Mouse (Mus musculus) lung, postnatal 14 days (tissue): ENCODE results near the gene Cdk11b.
A peak's percentile ranks its signal among the peaks of the same experiment; 100 is the strongest.
"Not testable (repeated sequence)": the region's sequence is repeated elsewhere in the genome, so short reads cannot be mapped to it uniquely, and the experiment has no call there.

Source experiments
- DNase-seq: peaks from one replicate; pipeline ENCODE4 v3.0.0; 2021

Cdk11b gene

GRCm38 (mm10) chr4:155606825-155607224 is 17.8 kb upstream of the Cdk11b start:
- no peak for DNase-seq

- DNase-seq, result no peak
Observed at GRCm38 (mm10) chr4:155611860-155612259, 12.8 kb upstream of the Cdk11b start.

DNA sequence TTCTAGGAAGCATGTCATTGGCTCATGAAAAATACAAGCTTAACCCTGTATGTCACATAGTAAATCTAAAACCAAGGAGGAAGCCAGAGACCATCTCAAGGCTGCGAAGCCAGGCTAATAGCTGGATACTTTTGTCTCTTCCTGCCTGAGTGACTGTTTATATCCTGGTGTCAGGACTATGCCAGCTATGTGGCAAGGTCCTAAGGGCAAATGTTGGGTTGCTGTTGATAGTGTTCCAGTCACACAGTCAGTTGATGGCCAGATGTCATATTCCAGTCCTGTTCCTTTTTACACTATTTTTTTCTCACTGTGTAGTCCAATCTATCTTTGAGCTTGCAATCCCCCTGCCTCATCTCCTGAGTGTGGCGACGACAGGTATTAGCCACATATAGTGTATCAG is 11.4 kb upstream of the Cdk11b start:
- no peak for DNase-seq

GRCm38 (mm10) chr4:155618321-155618720 is 6.3 kb upstream of the Cdk11b start:
- DNase-seq, result no peak

DNA sequence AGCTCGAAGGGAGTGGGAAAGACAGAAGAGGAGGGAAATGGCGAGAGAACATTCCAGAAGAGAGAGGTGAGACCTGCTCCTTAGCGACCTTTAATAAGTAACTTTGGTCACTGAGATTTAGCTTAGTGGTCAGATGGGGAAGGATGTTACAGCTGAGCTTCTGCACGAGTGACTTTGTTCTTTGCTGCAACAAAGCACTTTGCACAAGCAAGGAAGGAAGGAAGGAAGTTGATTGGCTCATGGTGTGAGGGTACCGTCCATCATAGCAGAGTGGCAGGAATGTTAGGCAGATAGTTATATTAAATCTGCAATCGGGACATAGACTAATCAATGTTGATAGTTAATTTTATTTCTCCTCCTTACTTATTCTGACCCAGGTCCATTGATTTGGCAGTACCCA is 5.6 kb downstream of the Cdk11b start:
- DNase-seq, result no peak

- no peak for DNase-seq
Observed at GRCm38 (mm10) chr4:155635766-155636499, 11.3 kb downstream of the Cdk11b start.

- no peak for DNase-seq
Observed at GRCm38 (mm10) chr4:155643531-155643930, 18.9 kb downstream of the Cdk11b start.

GRCm38 (mm10) chr4:155645308-155645707 is 20.7 kb downstream of the Cdk11b start, which contains the start of gene Gm10563:
Gm10563 (minus strand) TSS chr4:155645408.
- DNase-seq, result not testable (repeated sequence)

DNA sequence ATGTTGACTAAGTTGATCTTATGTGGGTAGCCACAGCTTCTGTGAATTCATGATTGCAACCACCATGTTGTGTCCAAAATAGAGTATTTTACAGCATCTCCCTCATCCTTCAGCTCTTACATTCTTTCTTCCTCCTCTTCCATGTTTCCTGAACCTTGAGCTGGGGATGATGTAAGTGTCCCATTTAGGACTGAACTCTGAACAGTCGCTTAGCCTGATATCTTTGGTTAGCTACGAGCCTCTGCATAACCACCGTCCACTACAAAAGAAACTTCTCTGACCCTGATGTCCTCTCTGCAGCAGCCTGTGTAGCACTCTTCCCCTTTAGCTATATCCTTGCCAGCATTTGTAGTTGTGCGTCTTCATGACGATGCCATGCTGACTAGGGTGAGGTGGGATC is 21.1 kb downstream of the Cdk11b start:
- DNase-seq, result no peak

- no peak for DNase-seq
Observed at GRCm38 (mm10) chr4:155649355-155649754, 24.7 kb downstream of the Cdk11b start.

DNA sequence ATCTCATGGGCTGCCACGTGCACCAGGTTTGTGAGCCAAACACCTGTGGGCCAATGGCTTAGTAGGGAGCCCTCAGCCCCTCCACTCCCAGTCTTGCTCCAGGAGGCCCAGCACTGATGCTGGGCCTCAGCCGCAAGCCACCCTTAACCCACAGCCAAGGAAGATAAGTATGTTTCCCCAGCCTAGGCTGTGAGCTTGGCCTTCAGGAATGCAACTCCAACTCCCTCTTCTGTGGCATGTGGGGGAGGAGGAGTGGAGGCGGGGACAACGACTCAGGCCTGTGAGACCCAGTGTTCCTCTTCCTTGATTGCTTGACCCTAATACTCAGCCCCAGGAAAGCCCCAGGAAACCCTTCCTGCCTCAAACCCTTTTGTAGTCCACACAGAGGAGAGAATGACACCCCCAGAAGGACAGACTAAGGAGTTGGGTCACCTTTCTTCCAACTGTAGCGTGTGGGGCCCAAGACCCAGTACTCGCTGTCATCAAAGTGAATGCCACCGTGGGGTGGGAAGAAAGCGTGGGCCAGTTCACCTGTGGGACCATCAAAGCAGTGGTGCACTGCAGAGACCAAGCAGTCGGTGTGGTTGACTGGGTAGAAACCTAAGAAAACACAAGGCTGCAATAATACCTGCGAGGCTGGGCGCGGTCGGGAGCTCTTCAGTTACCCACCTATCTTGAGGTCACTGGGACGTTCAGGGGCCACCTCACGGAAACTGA is 27.1 kb downstream of the Cdk11b start:
- peak; percentile 37 for DNase-seq

DNA sequence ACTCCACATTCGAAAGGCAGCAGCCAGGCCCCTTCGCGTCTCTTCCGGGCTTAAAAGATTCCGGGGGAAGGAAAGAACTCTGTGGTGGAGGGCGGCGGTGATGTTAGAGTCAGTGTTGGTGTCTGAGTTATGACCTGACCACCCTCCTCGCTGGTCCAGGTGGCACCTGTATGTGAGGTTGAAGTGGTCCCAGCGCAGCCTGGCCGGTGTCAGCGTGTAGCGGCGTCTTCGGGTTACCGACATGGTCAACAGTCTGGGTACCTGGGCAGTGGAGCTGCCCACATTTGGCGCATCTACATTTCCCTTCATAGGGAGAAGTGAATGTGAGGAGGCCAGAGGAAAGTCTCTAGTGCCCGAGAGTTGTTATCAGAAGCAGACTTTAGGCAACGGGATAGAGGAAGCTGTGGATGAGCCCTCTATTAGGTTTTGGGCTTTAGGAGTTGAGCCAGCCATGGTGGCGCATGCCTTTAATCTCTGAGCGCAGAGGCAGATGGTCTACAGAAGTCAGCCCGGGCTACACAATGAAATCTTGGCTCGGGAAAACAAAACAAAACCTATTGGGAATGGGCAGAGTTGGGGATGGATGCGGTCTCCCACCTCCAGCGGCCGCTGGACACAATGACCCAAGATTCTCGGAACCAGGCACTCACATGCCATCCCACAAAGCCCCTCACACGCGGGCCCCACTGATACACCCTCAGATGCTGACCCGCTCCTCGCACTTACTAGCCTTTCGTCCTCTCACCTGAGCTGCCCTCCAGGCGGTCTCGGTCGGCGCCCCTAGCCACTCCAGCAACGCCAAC is 27.8 kb downstream of the Cdk11b start:
- no peak for DNase-seq

- DNase-seq, result peak; percentile 43
Observed at GRCm38 (mm10) chr4:155653086-155653450, 28.4 kb downstream of the Cdk11b start, which contains the start of gene Mmp23. Mmp23 (minus strand) TSS chr4:155653384.

DNA sequence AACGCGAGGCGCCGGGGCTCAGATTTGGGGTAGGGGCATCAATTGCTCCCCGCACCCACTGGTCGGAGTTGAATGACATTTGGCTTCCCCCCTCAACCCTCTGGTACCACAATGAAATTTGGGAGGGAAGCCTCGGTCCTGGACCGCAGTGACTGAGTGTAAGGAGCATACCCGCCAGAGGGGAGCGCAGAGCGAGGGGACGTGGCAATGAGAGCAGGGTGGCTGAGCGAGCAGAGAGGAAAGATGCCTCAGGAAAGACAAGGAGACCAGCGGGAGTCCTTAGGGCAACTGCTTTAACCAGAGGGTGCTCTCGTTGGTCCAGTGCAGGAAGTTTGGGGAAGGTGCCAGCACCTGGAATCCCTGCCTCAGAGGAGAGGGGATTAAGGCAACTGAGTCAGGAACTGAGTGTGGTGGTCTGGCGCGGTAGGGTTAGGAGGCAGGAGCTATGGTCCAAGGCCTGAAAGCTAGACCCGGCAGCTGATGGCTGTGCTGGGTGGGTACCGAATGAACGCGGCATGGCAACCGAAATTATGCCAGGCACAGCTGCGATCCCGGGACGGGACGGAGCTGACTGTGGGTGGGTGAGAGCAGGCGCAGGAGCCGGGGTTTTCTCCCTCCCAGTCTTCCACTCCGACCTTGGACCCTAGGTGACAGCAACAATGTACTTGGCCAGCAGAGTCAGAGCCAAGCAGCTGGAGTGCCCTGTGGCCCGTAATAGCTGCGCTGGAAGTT is 29.0 kb downstream of the Cdk11b start:
- peak; percentile 28 for DNase-seq

DNA sequence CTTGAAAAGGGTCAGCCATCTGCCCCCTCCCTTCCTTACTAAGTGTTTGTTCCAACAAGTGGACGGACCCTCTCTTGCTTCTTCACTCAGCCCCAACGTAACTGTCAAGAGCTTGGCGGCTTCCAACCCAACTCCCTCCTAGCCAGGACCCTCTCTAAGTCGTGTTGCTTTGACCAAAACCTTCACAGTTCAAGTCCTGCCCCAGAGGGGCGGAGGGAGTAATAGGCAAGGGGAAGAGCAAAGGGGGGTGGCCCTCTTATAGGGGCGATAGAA is 29.5 kb downstream of the Cdk11b start:
- DNase-seq, result no peak

DNA sequence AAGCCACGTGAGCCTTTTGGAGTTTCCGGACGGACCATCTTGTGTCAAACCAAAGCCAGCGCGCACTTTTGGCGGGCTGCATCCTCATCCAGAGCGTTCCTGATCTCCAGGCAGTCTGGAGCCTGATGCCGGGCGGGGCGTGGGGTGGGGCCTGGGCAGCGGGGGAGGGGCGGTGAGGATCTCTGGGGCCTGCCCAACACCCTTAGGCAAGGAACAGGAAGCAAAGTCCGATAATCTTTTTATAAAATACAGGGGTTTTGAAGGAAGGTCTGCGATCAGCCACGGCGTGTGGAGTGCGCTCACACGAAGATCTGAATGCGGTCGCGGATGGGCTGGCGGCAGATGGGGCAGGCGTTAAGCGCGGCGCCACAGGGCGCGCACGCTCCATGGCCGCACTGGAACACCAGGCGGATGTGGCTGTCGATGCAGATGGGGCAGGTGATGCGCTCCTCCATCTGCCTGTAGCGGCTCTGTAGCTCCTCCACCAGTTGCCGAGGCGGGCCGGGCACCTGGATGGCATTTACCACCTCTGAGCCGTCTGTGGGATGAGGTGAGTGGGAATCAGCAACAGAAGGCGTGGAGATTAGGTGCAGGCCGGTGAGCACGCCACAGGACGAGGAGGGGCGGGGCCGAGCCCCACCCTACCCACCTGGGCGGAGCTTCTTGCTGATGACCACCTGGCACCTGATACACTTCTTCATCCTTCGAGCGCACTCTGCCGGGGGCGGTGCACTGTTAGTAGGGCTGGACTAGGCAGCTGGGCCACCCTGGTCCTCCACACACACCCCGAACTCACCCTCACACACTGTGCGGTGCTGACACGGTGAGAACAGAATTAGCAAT is 30.0 kb downstream of the Cdk11b start:
- peak; percentile 62 for DNase-seq

GRCm38 (mm10) chr4:155656214-155656751 is 31.6 kb downstream of the Cdk11b start:
- DNase-seq, result no peak

- no peak for DNase-seq
Observed at GRCm38 (mm10) chr4:155658961-155659360, 34.3 kb downstream of the Cdk11b start.

DNA sequence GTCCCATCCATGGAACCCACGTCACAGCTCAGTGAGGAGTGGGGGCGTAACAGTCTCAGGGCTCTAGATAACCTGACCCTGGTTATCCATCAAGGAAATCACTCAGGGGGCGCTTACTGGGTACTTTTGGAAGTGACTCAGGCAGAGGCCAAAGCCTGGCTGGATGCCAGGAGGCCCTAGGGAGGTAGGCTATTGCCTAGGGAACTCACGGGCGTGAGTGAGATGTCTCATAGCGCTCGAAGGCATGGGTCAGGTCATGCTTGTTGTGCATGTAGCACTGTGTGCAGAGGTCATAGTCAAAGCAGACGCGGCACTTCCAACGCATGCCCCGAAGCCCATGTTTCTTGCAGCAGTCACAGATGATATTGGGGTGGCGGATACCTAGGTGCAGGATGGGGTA is 36.0 kb downstream of the Cdk11b start:
- no peak for DNase-seq

DNA sequence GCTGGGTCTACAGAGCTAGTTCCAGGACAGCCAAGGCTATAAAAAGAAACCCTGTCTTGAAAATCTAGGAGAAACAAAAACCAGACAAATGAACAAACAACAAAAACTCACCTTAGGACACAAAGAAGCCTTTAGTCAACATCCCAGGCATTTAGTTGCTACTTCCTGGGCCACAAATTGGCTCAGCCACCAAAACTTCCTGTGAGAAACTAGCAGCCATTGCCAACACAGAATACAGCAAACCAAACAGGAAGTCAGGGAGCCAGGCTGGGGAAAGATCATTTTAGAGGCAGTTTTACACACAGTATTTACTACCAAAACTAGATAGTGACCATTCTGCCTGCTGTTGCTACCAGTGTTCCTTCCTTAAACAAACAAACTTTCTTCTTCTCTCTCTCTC is 42.2 kb downstream of the Cdk11b start:
- DNase-seq, result no peak

DNA sequence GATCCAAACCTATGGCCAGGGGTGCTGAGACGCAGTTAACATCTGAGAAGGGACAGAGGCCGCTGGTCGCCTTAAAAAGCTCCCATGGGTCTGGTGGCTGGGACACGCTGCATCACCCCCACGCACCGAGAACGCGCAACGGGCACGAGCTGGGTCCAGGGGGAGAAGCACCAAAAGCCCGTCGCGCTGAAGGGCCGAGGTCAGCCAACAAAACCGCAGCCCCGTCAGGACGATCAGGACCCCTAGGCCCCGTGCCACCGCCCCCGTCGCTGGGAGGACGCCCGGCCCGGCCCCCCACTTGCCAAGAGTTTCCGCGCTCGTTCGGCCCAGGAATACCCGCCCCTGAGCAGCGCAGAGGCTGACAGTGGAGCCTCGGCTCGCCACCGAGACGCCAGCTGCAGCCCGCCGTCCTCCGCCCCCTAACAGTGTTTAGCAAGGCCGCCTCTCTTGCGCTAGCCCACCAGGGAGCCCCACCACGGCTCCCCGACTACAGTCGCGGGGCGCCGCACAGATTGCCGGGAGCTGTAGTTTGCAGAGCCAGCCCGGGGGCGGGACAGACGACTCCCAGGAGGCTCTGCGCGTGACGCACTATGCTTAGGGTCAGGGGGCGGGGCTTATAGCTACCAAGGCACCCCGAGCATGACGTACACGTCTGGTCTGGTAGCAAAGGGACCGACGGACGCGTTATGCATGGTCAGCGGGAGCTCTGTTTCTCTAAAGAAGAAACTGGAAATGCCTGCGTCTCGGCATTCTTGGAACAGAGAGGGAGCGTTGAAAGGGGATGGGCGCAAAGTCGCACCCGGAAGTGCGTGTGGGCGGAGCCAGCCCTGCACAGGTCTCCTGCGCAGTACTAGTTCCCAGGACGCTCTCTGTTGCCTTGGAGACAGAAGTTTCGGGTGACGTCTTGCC is 44.3 kb downstream of the Cdk11b start, which contains the start of gene Mib2:
Mib2 (minus strand) TSS at position 510 of the 909 bp plus-strand sequence.
- DNase-seq, result peak; percentile 97
